Mouse (Mus musculus): ENCODE measurements at regions not wholly inside any gene's neighbourhood (a gene's known extent, or its start where the extent isn't known, plus 50 kb on each side); places are given as distances from the start of the nearest gene placed in this dataset.

GRCm38 (mm10) chr13:99835518-99835917 is 65.4 kb downstream of the Cartpt start:
- H3K27me3 ChIP-seq (ENCODE audit: insufficient read depth, low read length), result no peaks in the 10 kb centered on the region
- no peak for ATAC-seq (replicated peaks; ENCODE audit: low FRiP score, low read depth)

GRCm38 (mm10) chr13:99830080-99830724 is 70.7 kb downstream of the Cartpt start:
- no peaks in the 10 kb centered on the region for H3K4me1 ChIP-seq (replicated peaks; ENCODE audit: insufficient read depth, low read length)
- no peaks in the 10 kb centered on the region for H3K27me3 ChIP-seq (ENCODE audit: insufficient read depth, low read length)
- no peak for ATAC-seq (replicated peaks; ENCODE audit: low FRiP score, low read depth)
- no peak overlapping the region for H3K4me3 ChIP-seq (replicated peaks; ENCODE audit: low read depth, low read length)
- no peak overlapping the region for H3K4me2 ChIP-seq (ENCODE audit: low read length)
- H3K9ac ChIP-seq (ENCODE audit: low read depth, low read length), result no peak overlapping the region
- no peaks in the 10 kb centered on the region for H3K36me3 ChIP-seq (ENCODE audit: insufficient read depth, low read length)
- H3K27ac ChIP-seq, result no peak overlapping the region
- DNase-seq (ENCODE audit: low spot score), result no peak
- TF ChIP-seq CTCF (IDR thresholded peaks at IDR 0.05; ENCODE audit: low read depth), result no peak
- no peaks in the 10 kb centered on the region for H3K9me3 ChIP-seq (replicated peaks; ENCODE audit: low read length)
- WGBS, result 82% methylated on average over 7 of the region's 7 CpGs

More at GRCm38 (mm10) chr13:99835518-99835917, 65.4 kb downstream of the Cartpt start:
- TF ChIP-seq CTCF (IDR thresholded peaks at IDR 0.05; ENCODE audit: low read depth), result no peak
- Histone ChIP-seq H3K36me3 (ENCODE audit: insufficient read depth, low read length) (no peaks in the 10 kb centered on the region), H3K4me3 (replicated peaks; ENCODE audit: low read depth, low read length) (no peak overlapping the region), H3K9me3 (replicated peaks; ENCODE audit: low read length) (no peaks in the 10 kb centered on the region), H3K4me2 (ENCODE audit: low read length) (no peak overlapping the region), H3K27ac (no peak overlapping the region), H3K4me1 (replicated peaks; ENCODE audit: insufficient read depth, low read length) (peaks cover 10% of the 10 kb centered on the region; the same call in 1 of the 2 replicates), H3K9ac (ENCODE audit: low read depth, low read length) (no peak overlapping the region)
- WGBS, result 89% methylated on average over 8 of the region's 8 CpGs
- DNase-seq (ENCODE audit: low spot score), result no peak

- Histone ChIP-seq H3K9ac (ENCODE audit: low read depth, low read length) (no peak overlapping the region), H3K4me2 (ENCODE audit: low read length) (no peak overlapping the region), H3K4me3 (replicated peaks; ENCODE audit: low read depth, low read length) (no peak overlapping the region), H3K9me3 (replicated peaks; ENCODE audit: low read length) (no peaks in the 10 kb centered on the region), H3K4me1 (replicated peaks; ENCODE audit: insufficient read depth, low read length) (no peaks in the 10 kb centered on the region), H3K36me3 (ENCODE audit: insufficient read depth, low read length) (no peaks in the 10 kb centered on the region), H3K27ac (no peak overlapping the region), H3K27me3 (ENCODE audit: insufficient read depth, low read length) (no peaks in the 10 kb centered on the region)
- no peak for TF ChIP-seq CTCF (IDR thresholded peaks at IDR 0.05; ENCODE audit: low read depth)
- ATAC-seq (replicated peaks; ENCODE audit: low FRiP score, low read depth) (no peak), DNase-seq (ENCODE audit: low spot score) (no peak)
- 91% methylated on average over 7 of the region's 7 CpGs for WGBS
Observed at GRCm38 (mm10) chr13:99827573-99827972, 73.3 kb downstream of the Cartpt start.

DNA sequence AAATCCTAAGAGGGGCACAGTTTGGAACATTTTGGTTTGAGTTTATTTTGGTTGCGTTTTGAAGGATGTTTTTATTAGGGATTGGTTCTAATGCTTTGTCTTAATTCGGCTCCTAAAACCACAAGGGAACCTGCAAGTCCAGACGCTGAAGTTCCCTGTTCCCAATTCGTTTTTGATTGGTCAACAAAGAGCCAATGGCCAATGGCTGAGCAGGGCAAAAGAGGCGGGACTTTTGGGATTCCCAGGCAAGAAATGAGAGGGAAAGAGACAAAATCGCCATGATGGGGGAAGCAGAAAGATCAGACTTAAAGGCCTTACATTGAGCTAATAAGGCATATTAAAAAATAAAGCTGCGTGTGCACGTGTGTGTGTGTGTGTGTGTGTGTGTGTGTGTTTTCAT is 76.3 kb downstream of the Cartpt start:
- TF ChIP-seq CTCF (IDR thresholded peaks at IDR 0.05; ENCODE audit: low read depth), result no peak
- Histone ChIP-seq H3K9ac (ENCODE audit: low read depth, low read length) (no peak overlapping the region), H3K9me3 (replicated peaks; ENCODE audit: low read length) (no peaks in the 10 kb centered on the region), H3K4me1 (replicated peaks; ENCODE audit: insufficient read depth, low read length) (no peaks in the 10 kb centered on the region), H3K4me3 (replicated peaks; ENCODE audit: low read depth, low read length) (no peak overlapping the region), H3K27me3 (ENCODE audit: insufficient read depth, low read length) (no peaks in the 10 kb centered on the region), H3K36me3 (ENCODE audit: insufficient read depth, low read length) (no peaks in the 10 kb centered on the region), H3K27ac (no peak overlapping the region), H3K4me2 (ENCODE audit: low read length) (no peak overlapping the region)
- DNase-seq (ENCODE audit: low spot score), result no peak
- no peak for ATAC-seq (replicated peaks; ENCODE audit: low FRiP score, low read depth)
- WGBS, result 66% methylated on average over 8 of the region's 8 CpGs

GRCm38 (mm10) chr13:99816666-99817065 is 84.2 kb downstream of the Cartpt start:
- H3K9me3 ChIP-seq (replicated peaks; ENCODE audit: low read length), result no peaks in the 10 kb centered on the region
- H3K36me3 ChIP-seq (ENCODE audit: insufficient read depth, low read length), result no peaks in the 10 kb centered on the region
- no peak overlapping the region for H3K9ac ChIP-seq (ENCODE audit: low read depth, low read length)
- DNase-seq (ENCODE audit: low spot score), result no peak
- no peak for ATAC-seq (replicated peaks; ENCODE audit: low FRiP score, low read depth)
- no peak overlapping the region for H3K4me3 ChIP-seq (replicated peaks; ENCODE audit: low read depth, low read length)
- H3K27ac ChIP-seq, result no peak overlapping the region
- no peak overlapping the region for H3K4me2 ChIP-seq (ENCODE audit: low read length)
- 60% methylated on average over 6 of the region's 6 CpGs for WGBS
- H3K4me1 ChIP-seq (replicated peaks; ENCODE audit: insufficient read depth, low read length), result no peaks in the 10 kb centered on the region
- TF ChIP-seq CTCF (IDR thresholded peaks at IDR 0.05; ENCODE audit: low read depth), result no peak
- no peaks in the 10 kb centered on the region for H3K27me3 ChIP-seq (ENCODE audit: insufficient read depth, low read length)

DNA sequence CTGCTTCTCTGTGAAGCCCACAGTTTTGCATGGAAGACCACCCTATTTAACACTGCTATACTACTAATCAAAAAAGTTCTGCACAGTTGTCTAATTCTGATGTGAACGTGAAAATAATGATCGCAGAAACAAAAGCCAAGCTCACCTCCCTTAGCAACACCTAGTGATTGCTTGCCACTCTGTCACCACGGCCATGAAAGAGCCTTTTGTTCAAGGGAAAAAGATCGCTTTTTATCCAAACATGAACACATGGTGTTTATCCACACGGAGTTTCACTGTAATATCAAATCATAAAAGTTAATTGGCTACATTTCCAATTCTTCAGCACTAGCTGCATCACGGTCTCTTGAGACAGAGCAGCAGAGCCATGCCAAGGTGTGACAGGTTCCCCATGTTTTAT is 85.1 kb downstream of the Cartpt start:
- TF ChIP-seq CTCF (IDR thresholded peaks at IDR 0.05; ENCODE audit: low read depth), result no peak
- H3K9ac ChIP-seq (ENCODE audit: low read depth, low read length), result no peak overlapping the region
- H3K27ac ChIP-seq, result no peak overlapping the region
- no peaks in the 10 kb centered on the region for H3K27me3 ChIP-seq (ENCODE audit: insufficient read depth, low read length)
- DNase-seq (ENCODE audit: low spot score) (no peak), ATAC-seq (replicated peaks; ENCODE audit: low FRiP score, low read depth) (no peak)
- no peak overlapping the region for H3K4me2 ChIP-seq (ENCODE audit: low read length)
- no peaks in the 10 kb centered on the region for H3K9me3 ChIP-seq (replicated peaks; ENCODE audit: low read length)
- 73% methylated on average over 6 of the region's 6 CpGs for WGBS
- no peak overlapping the region for H3K4me3 ChIP-seq (replicated peaks; ENCODE audit: low read depth, low read length)
- no peaks in the 10 kb centered on the region for H3K4me1 ChIP-seq (replicated peaks; ENCODE audit: insufficient read depth, low read length)
- H3K36me3 ChIP-seq (ENCODE audit: insufficient read depth, low read length), result no peaks in the 10 kb centered on the region

GRCm38 (mm10) chr13:99814801-99815200 is 86.1 kb downstream of the Cartpt start:
- 50% methylated on average over 2 of the region's 2 CpGs for WGBS
- no peak overlapping the region for H3K4me3 ChIP-seq (replicated peaks; ENCODE audit: low read depth, low read length)
- no peaks in the 10 kb centered on the region for H3K9me3 ChIP-seq (replicated peaks; ENCODE audit: low read length)
- DNase-seq (ENCODE audit: low spot score) (no peak), ATAC-seq (replicated peaks; ENCODE audit: low FRiP score, low read depth) (no peak)
- no peaks in the 10 kb centered on the region for H3K27me3 ChIP-seq (ENCODE audit: insufficient read depth, low read length)
- no peaks in the 10 kb centered on the region for H3K4me1 ChIP-seq (replicated peaks; ENCODE audit: insufficient read depth, low read length)
- no peak overlapping the region for H3K27ac ChIP-seq
- no peak for TF ChIP-seq CTCF (IDR thresholded peaks at IDR 0.05; ENCODE audit: low read depth)
- H3K9ac ChIP-seq (ENCODE audit: low read depth, low read length), result no peak overlapping the region
- no peaks in the 10 kb centered on the region for H3K36me3 ChIP-seq (ENCODE audit: insufficient read depth, low read length)
- H3K4me2 ChIP-seq (ENCODE audit: low read length), result no peak overlapping the region

All from kidney, postnatal 0 days (tissue).